20 mouse cellular contexts compared by ENCODE assay signal in genomic region chr11:83450550-83450949, GRCm38 (mm10). TPM values are rescaled to one million over a fixed set of nuclear protein-coding genes. Genes with fewer than 3 reads are reported as not detected.
DNase-seq lines count a peak whose midpoint lies in the region; ATAC-seq and TF ChIP-seq lines count a peak whose summit lies in the region.
"Had no signal": no experiment of that assay in that cellular context is flagged by ENCODE, and none has a peak within 500 bp of the region (broad histone marks: within the 10 kb centered on the region; RNA-seq: fewer than 3 reads in every experiment).

No protein-coding gene starts in this region.

- DNase-seq in heart, embryonic 10.5 days (ENCODE audit: low spot score): no peak
- no peak for DNase-seq in heart, adult 9 months (ENCODE audit: low spot score in 2 of 2)
- DNase-seq in liver, adult 2 months (ENCODE audit: extremely low read depth, low read depth, low spot score): peak; percentile 47
- DNase-seq in liver, embryonic 11.5 days (ENCODE audit: low spot score): no peak
- peak; percentile 31 for DNase-seq in fat pad, adult 2 months (ENCODE audit: extremely low read depth, low read depth, low spot score)
- no peak for DNase-seq in gastrocnemius, postnatal 14 days
- DNase-seq: adrenal gland, adult 8-10 months; adrenal gland, postnatal 14 days; adrenal gland, postnatal 36 days; cerebellum, adult 11-12 months; cerebellum, adult 9-10 months had no signal

- intact Hi-C loops in gastrocnemius, postnatal 14 days (cut with DNase I; ENCODE audit: low total_unique reads): no loop called here

- WGBS in heart, embryonic 10.5 days: 44% methylated on average over 1 of the region's 1 CpGs
- 15% methylated on average over 1 of the region's 1 CpGs for WGBS in liver, adult 2 months
- 50% methylated on average over 1 of the region's 1 CpGs for WGBS in liver, embryonic 11.5 days

- no peak for TF ChIP-seq POLR2A in liver, adult 2 months (IDR thresholded peaks at IDR 0.05; ENCODE audit: extremely low read depth, insufficient read depth, low read length)

- peaks cover 54% of the 10 kb centered on the region for H3K4me1 ChIP-seq in heart, embryonic 10.5 days
- peaks cover 3% of the 10 kb centered on the region; the same call in 1 of the 2 replicates for H3K4me1 ChIP-seq in liver, adult 2 months (ENCODE audit: control insufficient read depth, insufficient read depth, low read length)
- peaks cover 24% of the 10 kb centered on the region for H3K4me1 ChIP-seq in liver, embryonic 11.5 days (replicated peaks; ENCODE audit: control insufficient read depth, insufficient read depth, low read length)

- no peak for TF ChIP-seq CTCF in liver, adult 2 months (IDR thresholded peaks at IDR 0.05; ENCODE audit: low read depth, low read length)

- no peak overlapping the region for H3K4me2 ChIP-seq in liver, embryonic 11.5 days
- H3K4me2 ChIP-seq: embryonic facial prominence, embryonic 12.5 days; forebrain, embryonic 12.5 days had no signal

- H3K27me3 ChIP-seq in heart, embryonic 10.5 days (ENCODE audit: insufficient read depth, poor library complexity, severe bottlenecking): peaks cover 19% of the 10 kb centered on the region
- H3K27me3 ChIP-seq in liver, adult 2 months (ENCODE audit: control insufficient read depth, insufficient read depth, low read length): no peaks in the 10 kb centered on the region
- peaks cover 16% of the 10 kb centered on the region for H3K27me3 ChIP-seq in liver, embryonic 11.5 days (replicated peaks; ENCODE audit: control insufficient read depth, insufficient read depth, low read length)

- H3K36me3 ChIP-seq in heart, embryonic 10.5 days: no peaks in the 10 kb centered on the region
- no peaks in the 10 kb centered on the region for H3K36me3 ChIP-seq in liver, adult 2 months (ENCODE audit: control insufficient read depth, insufficient read depth, low read length)
- no peaks in the 10 kb centered on the region for H3K36me3 ChIP-seq in liver, embryonic 11.5 days (ENCODE audit: control insufficient read depth, insufficient read depth, low read length)
- H3K36me3 ChIP-seq: embryonic facial prominence, embryonic 10.5 days; embryonic facial prominence, embryonic 12.5 days; forebrain, embryonic 10.5 days; forebrain, embryonic 12.5 days had no signal

- no peaks in the 10 kb centered on the region for H3K9me3 ChIP-seq in heart, embryonic 10.5 days
- no peaks in the 10 kb centered on the region for H3K9me3 ChIP-seq in liver, embryonic 11.5 days (ENCODE audit: control insufficient read depth, low read length)
- H3K9me3 ChIP-seq: embryonic facial prominence, embryonic 10.5 days; embryonic facial prominence, embryonic 12.5 days; forebrain, embryonic 10.5 days; forebrain, embryonic 12.5 days had no signal

- no peaks in the 10 kb centered on the region for H3K79me2 ChIP-seq in liver, adult 2 months (ENCODE audit: control insufficient read depth, insufficient read depth, low read length)

- no peak for ATAC-seq in liver, embryonic 11.5 days (replicated peaks; ENCODE audit: low FRiP score)
- ATAC-seq: forebrain, embryonic 14.5 days; forebrain, embryonic 16.5 days had no signal

- H3K9ac ChIP-seq in liver, adult 2 months (ENCODE audit: low read depth, low read length): no peak overlapping the region
- no peak overlapping the region for H3K9ac ChIP-seq in liver, embryonic 11.5 days (ENCODE audit: low read depth, low read length)
- H3K9ac ChIP-seq: embryonic facial prominence, embryonic 12.5 days; forebrain, embryonic 12.5 days had no signal

- H3K4me3 ChIP-seq in heart, embryonic 10.5 days: no peak overlapping the region
- H3K4me3 ChIP-seq in liver, adult 2 months (ENCODE audit: insufficient read depth, low read depth, low read length): no peak overlapping the region
- no peak overlapping the region for H3K4me3 ChIP-seq in liver, embryonic 11.5 days (ENCODE audit: low read depth, low read length)
- H3K4me3 ChIP-seq: embryonic facial prominence, embryonic 10.5 days; embryonic facial prominence, embryonic 12.5 days; forebrain, embryonic 10.5 days; forebrain, embryonic 12.5 days had no signal

- peak overlapping the region; percentile 37; the same call in 1 of the 2 replicates for H3K27ac ChIP-seq in heart, embryonic 10.5 days
- no peak overlapping the region for H3K27ac ChIP-seq in liver, adult 2 months (replicated peaks; ENCODE audit: insufficient read depth, low read depth, low read length)
- H3K27ac ChIP-seq in liver, embryonic 11.5 days (ENCODE audit: low read depth, low read length): no peak overlapping the region
- H3K27ac ChIP-seq: embryonic facial prominence, embryonic 10.5 days; embryonic facial prominence, embryonic 12.5 days; forebrain, embryonic 10.5 days; forebrain, embryonic 12.5 days had no signal

RNA-seq across cellular contexts. Expression of gene Mmp28, which starts 12.3 kb away (rescaled TPM):
- polyA plus RNA-seq in heart, embryonic 10.5 days (2016; fragmentation: Nextera tagmentation; extraction: Ambion mirVana): 1.9 and 3.1 TPM in 2 replicates
- total RNA-seq in liver, adult 2 months (2014; rRNA removed): 0.18 and 0.27 TPM in 2 replicates
- 0.26 and 0.29 TPM in 2 replicates for polyA plus RNA-seq in liver, adult 2 months (2012; rRNA removed)
- 0.71 and 0.88 TPM in 2 replicates for polyA plus RNA-seq in liver, embryonic 11.5 days (2014; fragmentation: Nextera tagmentation; extraction: Ambion mirVana)
- total RNA-seq in gastrocnemius, postnatal 14 days (2021): 1 to 10 TPM; 3.7 to 4.0 TPM
- total RNA-seq: MEL had no signal

RNA-seq across cellular contexts. Expression of gene 1700020L24Rik, which starts 13.1 kb away (rescaled TPM):
- 1.5 and 1.9 TPM in 2 replicates for polyA plus RNA-seq in heart, embryonic 10.5 days (2016; fragmentation: Nextera tagmentation; extraction: Ambion mirVana)
- total RNA-seq in liver, adult 2 months (2014; rRNA removed): not detected in 2 replicates
- not detected in 2 replicates for polyA plus RNA-seq in liver, adult 2 months (2012; rRNA removed)
- 0.49 and 0.82 TPM in 2 replicates for polyA plus RNA-seq in liver, embryonic 11.5 days (2014; fragmentation: Nextera tagmentation; extraction: Ambion mirVana)
- total RNA-seq in gastrocnemius, postnatal 14 days (2021): not detected
- total RNA-seq: MEL had no signal
- polyA plus RNA-seq: embryonic facial prominence, embryonic 10.5 days had no signal

RNA-seq across cellular contexts. Expression of gene Gas2l2, which starts 21.3 kb away (rescaled TPM):
- polyA plus RNA-seq in heart, embryonic 10.5 days (2016; fragmentation: Nextera tagmentation; extraction: Ambion mirVana): 0.17 and 0.18 TPM in 2 replicates
- total RNA-seq in liver, adult 2 months (2014; rRNA removed): not detected in 2 replicates
- polyA plus RNA-seq in liver, adult 2 months (2012; rRNA removed): not detected in 2 replicates
- not detected in 2 replicates for polyA plus RNA-seq in liver, embryonic 11.5 days (2014; fragmentation: Nextera tagmentation; extraction: Ambion mirVana)
- total RNA-seq in gastrocnemius, postnatal 14 days (2021): not detected
- total RNA-seq: adrenal gland, adult 18-20 months; adrenal gland, postnatal 14 days; adrenal gland, postnatal 36 days; MEL had no signal
- polyA plus RNA-seq: C2C12; embryonic facial prominence, embryonic 10.5 days; forebrain, embryonic 10.5 days had no signal

RNA-seq across cellular contexts. Expression of gene Taf15, which starts 22.3 kb away (rescaled TPM):
- 8.0 and 8.6 TPM in 2 replicates for polyA plus RNA-seq in heart, embryonic 10.5 days (2016; fragmentation: Nextera tagmentation; extraction: Ambion mirVana)
- 29.1 and 29.9 TPM in 2 replicates for total RNA-seq in liver, adult 2 months (2014; rRNA removed)
- polyA plus RNA-seq in liver, adult 2 months (2012; rRNA removed): 7.1 and 8.5 TPM in 2 replicates
- polyA plus RNA-seq in liver, embryonic 11.5 days (2014; fragmentation: Nextera tagmentation; extraction: Ambion mirVana): 6.0 and 6.6 TPM in 2 replicates
- 10 to 100 TPM; 22.5 to 24.5 TPM for total RNA-seq in gastrocnemius, postnatal 14 days (2021)

RNA-seq across cellular contexts. Expression of gene Rasl10b, which starts 41.6 kb away (rescaled TPM):
- 8.1 and 11.4 TPM in 2 replicates for polyA plus RNA-seq in heart, embryonic 10.5 days (2016; fragmentation: Nextera tagmentation; extraction: Ambion mirVana)
- total RNA-seq in liver, adult 2 months (2014; rRNA removed): 0.07 and 0.18 TPM in 2 replicates
- 0.12 and 0.24 TPM in 2 replicates for polyA plus RNA-seq in liver, adult 2 months (2012; rRNA removed)
- polyA plus RNA-seq in liver, embryonic 11.5 days (2014; fragmentation: Nextera tagmentation; extraction: Ambion mirVana): 0.40 and 1.5 TPM in 2 replicates
- total RNA-seq in gastrocnemius, postnatal 14 days (2021): under 1 TPM; 0.31 to 0.45 TPM
- total RNA-seq: MEL had no signal

Comparison
In these comparisons a context has a peak if more than half of its experiments do, and no peak if none do; other contexts are left out.
1. DNase-seq: peak in liver, adult 2 months (single experiment) and fat pad, adult 2 months (single experiment); none in heart, embryonic 10.5 days (single experiment), heart, adult 9 months (0 of 2), liver, embryonic 11.5 days (single experiment) and gastrocnemius, postnatal 14 days (single experiment).